Mouse (Mus musculus) ES-E14 (cell line): ENCODE measurements at regions not wholly inside any gene's neighbourhood (a gene's known extent, or its start where the extent isn't known, plus 50 kb on each side); places are given as distances from the start of the nearest gene placed in this dataset.

ENCODE experiments used
- CHD2 ChIP-seq: IDR thresholded peaks from 2 replicates; pipeline ENCODE4 v1.6.1; 2014; ENCODE audit warnings: mild to moderate bottlenecking, low read depth, low read length, inconsistent platforms
- HCFC1 ChIP-seq: IDR thresholded peaks from 2 replicates; pipeline ENCODE4 v1.6.1; 2012; ENCODE audit warnings: low read length, inconsistent platforms, borderline replicate concordance; ENCODE audit not compliant: insufficient read depth
- MAFK ChIP-seq: IDR thresholded peaks from 2 replicates; pipeline ENCODE4 v1.6.1; 2014; ENCODE audit warnings: mild to moderate bottlenecking, low read depth, low read length, inconsistent platforms; ENCODE audit not compliant: insufficient read depth
- ZC3H11A ChIP-seq: IDR thresholded peaks from 2 replicates; pipeline ENCODE4 v1.6.1; 2012; ENCODE audit warnings: low read depth, mild to moderate bottlenecking, inconsistent platforms, low read length, borderline replicate concordance

DNA sequence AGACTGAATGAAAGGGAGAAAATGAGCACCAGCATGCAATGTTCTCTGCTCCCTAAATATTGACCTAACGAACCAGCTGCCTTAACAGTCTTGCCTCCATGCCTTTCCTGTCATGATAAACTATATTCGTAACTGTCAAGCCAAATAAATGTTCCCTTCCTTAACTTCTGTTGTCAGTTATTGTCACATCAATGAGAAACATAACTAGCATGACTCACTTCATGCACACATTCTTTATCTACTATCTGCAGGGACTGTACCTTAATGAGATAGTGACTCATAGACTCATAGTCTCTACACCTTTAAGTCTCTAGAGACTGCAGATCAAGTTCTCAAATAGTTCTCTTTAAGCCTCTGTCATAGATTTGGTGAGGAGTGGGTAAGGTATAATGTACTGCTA lies 349.2 kb upstream of the Slc30a5 start:
- TF ChIP-seq HCFC1 (no peak), ZC3H11A (no peak), CHD2 (no peak), MAFK (no peak)
